Mouse (Mus musculus): ENCODE measurements around the gene Fbxl8. TPM values are rescaled to one million over a fixed set of nuclear protein-coding genes. Genes with fewer than 3 reads are reported as not detected.
A peak's percentile ranks its signal among the peaks of the same experiment; 100 is the strongest.
"Not testable (repeated sequence)": the region's sequence is repeated elsewhere in the genome, so short reads cannot be mapped to it uniquely, and the experiment has no call there.

The Fbxl8 gene
- total RNA-seq, 2 experiments from 2014 or later, result 1.0 to 1.1 TPM

DNA sequence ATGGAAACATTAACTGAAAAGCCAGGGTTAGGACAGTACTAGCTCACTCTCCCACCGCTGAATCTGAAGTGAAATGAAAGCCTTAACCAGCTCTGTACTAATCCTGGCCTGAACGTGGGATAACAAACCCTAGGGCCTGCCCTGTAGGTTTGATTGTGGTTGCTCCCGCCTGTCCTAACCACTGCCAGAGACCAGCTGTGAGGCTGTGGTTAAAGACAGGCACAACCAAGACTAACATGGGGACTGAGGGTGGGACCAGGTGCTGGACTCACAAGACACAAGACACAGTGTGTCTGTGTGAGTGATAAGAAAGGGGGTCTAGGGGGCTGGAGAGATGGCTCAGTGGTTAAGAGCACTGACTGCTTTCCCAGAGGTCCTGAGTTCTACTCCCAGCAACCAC, 16.1 kb downstream of the Fbxl8 start:
- DNase-seq (ENCODE audit: low spot score in 2 of 2), result no peak

GRCm38 (mm10) chr8:105281821-105282220, 17.4 kb downstream of the Fbxl8 start:
- DNase-seq (ENCODE audit: low spot score in 2 of 2), result no peak

DNA sequence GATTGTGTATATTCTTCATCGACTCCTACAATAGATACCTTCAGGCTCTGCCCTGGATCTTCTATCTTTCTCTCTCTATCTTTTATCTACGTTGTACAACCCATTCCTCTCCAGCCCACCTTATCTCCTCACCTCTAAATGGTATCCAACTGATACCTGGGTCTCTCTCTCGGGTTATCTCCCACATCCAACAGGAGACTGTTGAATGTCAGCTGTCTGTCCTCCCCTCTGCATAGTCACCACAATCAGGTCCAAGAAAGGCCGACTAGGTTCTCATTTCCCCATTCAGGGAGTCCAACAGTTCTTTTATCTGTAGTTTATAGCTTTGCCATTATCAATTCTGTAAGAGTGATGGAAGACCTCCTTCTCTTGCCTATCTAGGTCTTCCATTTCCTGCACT, 17.8 kb downstream of the Fbxl8 start:
- no peak for DNase-seq (ENCODE audit: low spot score in 2 of 2)

- peak in 1 of 2 experiments; percentile 51 for DNase-seq (ENCODE audit: low spot score in 2 of 2)
Observed at GRCm38 (mm10) chr8:105283074-105283473, 18.6 kb downstream of the Fbxl8 start.

DNA sequence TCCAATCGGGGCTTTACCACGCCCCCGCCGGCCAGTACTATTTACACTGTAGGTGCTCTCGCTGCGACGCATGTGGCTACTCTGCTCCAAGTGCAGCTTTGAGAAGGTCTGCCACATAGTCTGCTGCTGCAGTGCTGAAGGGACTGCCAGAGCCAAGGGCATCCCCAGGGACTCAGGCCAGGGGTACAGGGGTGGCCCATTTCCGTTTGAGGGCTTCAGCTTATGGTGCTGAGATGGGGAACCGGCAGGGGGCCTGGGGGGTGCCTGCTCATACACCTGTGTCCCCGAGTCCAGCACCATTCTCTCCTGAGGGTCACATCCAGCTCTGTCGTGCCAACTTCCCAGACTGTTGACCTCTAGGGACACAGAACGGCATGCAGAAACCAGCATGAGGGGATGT, 21.1 kb downstream of the Fbxl8 start:
- DNase-seq (ENCODE audit: low spot score in 2 of 2), result no peak

DNA sequence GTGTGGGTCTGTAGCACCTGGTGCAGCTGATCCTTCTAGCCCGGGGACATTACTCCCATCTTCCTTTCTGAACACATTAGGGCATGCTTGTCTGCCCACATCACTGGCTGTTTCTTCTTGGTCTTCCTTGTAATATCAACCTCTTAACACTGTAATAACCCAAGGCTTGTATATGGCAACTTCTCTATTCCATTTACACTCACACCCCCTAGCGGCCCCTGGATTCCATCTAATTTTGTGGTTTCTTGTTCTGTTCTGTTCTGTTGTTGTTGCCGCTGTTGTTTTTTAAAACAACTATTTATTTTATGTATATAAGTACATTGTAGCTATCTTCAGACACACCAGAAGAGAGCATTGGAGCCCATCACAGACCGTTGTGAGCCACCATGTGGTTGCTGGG, 22.5 kb downstream of the Fbxl8 start:
- no peak for DNase-seq (ENCODE audit: low spot score in 2 of 2)

GRCm38 (mm10) chr8:105288231-105288630, 23.8 kb downstream of the Fbxl8 start:
- DNase-seq (ENCODE audit: low spot score in 2 of 2), result no peak

- DNase-seq (ENCODE audit: low spot score in 2 of 2), result peak; percentile 92 to 96
Observed at GRCm38 (mm10) chr8:105288958-105289732, 24.7 kb downstream of the Fbxl8 start.

DNA sequence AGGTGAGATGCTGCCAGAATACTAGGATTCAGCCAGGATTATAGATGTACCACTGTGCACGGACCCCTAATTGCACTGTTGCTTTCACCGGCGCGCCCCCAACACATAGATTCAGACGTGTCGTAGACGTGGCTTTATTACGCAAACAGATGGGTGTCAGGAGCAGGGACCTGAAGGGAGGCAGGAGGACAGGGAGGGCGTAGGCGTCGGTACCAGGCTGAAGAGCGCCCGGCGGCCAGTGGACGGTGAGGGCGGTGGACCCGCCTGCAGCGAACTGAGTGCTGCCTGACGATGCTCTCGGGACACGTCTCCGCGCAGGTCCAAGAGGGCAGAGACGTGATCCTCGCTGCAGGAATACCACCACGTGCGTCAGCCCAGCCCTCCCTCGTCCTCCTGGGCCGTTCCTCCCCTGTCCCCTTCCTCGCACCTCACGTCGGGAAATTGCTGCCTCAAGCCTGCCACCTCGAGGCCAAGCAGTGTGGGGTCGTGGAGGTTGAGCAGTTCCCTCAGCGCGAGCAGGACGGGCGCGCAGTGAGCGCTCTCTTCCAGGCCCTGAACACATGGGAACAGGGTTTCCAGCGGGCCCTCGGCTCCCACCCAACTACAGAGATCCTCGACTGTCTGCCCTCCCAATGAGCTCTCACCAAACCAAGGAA, 25.5 kb downstream of the Fbxl8 start, which contains the start of gene 4931428F04Rik:
TSS of gene 4931428F04Rik (minus strand) at position 60 of the 656 bp plus-strand sequence.
- DNase-seq (ENCODE audit: low spot score in 2 of 2), result peak in 1 of 2 experiments; percentile 54

DNA sequence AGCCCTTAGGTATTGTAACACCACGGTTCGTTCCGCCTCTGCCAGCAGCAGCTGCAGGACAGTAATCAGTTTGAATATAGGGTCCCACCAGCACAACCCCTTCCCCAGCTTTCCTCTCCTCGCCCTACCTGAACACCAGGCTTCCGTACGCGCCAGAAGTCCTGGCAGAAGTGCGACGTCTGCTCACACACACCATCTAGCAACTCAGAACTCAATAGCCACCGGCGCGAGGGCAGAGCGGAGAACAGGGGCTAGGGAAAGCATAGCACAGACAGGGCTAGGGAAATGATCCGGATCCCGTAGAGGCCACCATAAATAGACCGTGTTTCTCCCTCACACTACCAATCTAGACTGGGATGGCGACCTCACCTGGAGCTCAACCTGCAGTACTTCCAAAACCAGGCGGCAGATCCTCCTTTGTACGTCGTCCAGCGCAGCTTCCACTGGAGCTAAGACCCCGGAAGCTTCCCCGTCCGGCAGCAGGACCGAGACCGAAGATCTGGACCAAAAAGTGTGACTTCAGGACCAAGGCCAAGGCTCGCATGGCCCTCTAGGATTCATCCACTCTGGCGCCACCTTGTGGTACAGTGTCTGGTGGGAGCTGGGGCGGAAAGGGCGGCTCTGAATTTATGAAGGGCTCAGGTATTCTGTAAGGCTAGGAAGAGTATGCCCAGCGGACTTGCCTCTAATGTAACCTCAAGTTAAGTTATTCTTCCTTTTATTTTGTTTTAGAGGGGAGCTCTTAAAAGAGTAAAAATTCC, 26.3 kb downstream of the Fbxl8 start:
- peak; percentile 59 to 79 for DNase-seq (ENCODE audit: low spot score in 2 of 2)

GRCm38 (mm10) chr8:105291364-105291763, 26.9 kb downstream of the Fbxl8 start:
- DNase-seq (ENCODE audit: low spot score in 2 of 2), result not testable (repeated sequence)

GRCm38 (mm10) chr8:105291802-105292201, 27.4 kb downstream of the Fbxl8 start:
- not testable (repeated sequence) for DNase-seq (ENCODE audit: low spot score in 2 of 2)

GRCm38 (mm10) chr8:105292471-105292870, 28.0 kb downstream of the Fbxl8 start:
- no peak for DNase-seq (ENCODE audit: low spot score in 2 of 2)

DNA sequence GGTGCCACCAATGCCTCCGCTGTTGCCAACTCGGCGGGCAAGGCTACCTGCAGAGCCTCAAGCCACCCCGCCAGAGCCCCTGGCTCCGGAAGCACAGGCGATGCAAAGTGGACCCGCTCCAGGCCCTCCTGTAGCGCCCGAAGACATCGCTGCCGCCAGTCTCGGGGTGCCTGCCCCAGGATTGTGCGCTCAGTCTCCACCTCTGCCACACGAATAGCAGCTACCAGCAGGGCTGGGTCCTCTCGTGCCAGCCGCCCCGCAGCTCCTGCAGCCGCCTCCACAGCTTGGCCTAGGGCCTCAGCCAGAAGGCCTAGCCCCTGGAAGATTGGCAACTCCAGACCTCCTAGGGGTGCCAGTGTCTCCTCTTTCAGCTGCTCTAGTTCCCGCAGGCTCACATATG, 29.0 kb downstream of the Fbxl8 start:
- DNase-seq (ENCODE audit: low spot score in 2 of 2), result no peak

DNA sequence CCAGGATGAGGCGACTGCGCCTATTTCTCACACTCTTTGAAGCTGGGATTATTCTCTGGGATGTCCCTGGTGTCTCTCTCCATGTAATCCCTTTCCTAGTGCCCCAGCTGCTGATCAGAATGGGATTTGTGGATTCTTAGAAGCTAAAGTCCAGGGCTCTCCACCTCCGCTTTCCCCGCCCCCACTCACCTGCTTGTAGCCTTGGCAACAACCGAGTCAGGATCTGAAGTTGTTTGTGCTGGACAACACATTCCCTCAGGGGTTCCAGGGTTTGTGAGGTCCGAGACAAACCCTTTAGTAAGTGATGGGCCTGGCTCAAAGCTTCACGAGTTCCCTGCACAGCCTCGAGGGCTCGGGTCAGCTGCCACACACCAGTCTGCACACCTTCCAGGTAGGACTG, 30.3 kb downstream of the Fbxl8 start:
- DNase-seq (ENCODE audit: low spot score in 2 of 2), result no peak

DNA sequence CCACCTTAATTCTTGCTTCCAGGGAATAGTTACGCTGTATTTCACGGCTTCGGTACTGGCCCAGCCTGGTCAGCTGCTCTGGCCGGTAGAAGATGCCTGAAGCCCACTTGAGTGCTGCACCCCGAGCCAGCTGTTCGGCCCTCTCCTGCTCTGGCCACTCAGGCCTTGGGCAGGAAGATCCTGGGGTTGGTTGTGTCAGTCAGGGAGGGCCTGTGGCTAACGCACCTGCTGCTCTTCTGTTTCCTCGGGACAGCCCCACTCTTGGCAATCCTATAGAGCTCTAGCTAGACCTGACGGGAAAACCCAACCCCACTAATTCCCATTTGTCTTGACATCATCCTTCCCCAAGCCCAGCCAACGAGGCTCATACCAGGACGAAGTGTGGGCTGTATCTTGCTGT, 30.8 kb downstream of the Fbxl8 start:
- no peak for DNase-seq (ENCODE audit: low spot score in 2 of 2)

DNA sequence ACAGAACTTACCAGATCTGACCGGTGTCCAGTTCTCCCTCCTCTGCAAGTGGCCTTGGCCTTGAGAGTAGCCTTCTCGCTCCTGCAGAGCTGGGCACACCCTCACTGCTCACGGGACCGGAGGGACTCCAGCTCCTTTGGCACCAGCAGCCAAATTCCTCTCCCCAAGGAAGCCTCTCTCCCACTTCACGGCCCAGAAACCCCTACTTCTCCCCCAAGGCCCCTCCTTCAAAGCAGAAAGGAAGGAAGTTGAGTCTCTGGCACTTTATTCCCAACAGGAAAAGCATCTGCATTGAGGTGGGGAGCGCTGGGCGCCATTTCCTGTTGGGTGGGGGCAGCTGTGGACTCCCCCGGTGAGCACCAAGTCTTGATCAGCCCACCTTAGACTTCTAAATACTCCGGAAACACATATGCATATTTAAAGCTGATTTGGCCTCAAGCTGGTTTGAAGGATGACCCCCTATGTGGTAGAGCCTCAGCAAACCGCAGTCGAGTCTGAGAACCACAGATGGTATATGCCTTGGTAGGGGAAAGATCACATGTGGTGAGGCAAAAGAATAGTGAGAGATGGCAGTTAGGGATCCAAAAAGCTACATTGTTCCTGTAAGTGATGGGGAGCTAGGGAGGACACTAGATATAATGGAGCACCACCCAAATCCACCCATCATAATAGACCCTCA, 31.6 kb downstream of the Fbxl8 start, which contains the start of gene Exoc3l:
TSS of gene Exoc3l (minus strand) at position 207 of the 679 bp plus-strand sequence.
- DNase-seq (ENCODE audit: low spot score in 2 of 2), result no peak

- DNase-seq (ENCODE audit: low spot score in 2 of 2), result peak; percentile 92 to 95
Observed at GRCm38 (mm10) chr8:105297511-105298192, 33.2 kb downstream of the Fbxl8 start, which contains the start of gene E2f4. TSS of gene E2f4 (plus strand) at chr8:105297663.

DNA sequence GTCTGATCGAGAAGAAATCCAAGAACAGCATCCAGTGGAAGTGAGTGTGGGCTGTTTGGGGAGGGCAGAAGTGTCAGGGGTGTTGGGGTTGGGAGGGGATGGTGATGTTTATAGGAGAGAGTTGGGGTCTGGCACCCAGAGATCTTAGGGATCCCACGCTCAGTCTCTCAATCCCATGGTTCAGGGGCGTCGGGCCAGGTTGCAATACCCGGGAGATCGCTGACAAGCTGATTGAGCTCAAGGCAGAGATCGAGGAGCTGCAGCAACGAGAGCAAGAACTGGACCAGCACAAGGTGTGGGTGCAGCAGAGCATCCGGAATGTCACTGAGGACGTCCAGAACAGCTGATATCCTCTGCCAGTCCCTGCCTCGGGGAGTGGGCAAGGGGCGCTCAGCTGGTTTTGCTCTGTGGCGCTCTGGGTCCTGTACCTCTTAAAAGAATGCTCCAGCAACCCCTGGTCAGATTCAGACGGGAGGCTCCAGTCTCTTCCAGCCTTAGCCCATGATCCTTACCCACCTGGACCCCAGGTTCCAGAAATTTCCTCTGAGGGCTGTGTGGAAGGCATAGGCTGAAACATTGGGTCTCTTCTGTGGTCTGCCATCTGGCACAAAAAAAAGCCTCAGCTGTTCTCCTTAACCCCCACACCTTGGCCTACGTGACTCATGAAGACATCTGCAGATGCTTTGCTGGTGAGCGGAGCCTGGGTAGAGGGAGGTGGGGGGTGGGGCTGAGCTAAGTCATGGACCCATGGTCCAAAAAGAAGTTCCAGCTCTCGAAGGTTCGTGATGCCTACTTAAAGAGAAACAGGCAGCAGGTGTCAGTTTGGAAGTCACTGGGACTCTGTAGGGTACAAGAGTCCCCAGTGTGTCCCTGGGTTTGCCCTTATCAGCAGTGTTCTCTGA, 34.2 kb downstream of the Fbxl8 start:
- DNase-seq (ENCODE audit: low spot score in 2 of 2), result no peak

Measured in layer of hippocampus, adult 18-20 months (tissue).